In the genomic region with DNA sequence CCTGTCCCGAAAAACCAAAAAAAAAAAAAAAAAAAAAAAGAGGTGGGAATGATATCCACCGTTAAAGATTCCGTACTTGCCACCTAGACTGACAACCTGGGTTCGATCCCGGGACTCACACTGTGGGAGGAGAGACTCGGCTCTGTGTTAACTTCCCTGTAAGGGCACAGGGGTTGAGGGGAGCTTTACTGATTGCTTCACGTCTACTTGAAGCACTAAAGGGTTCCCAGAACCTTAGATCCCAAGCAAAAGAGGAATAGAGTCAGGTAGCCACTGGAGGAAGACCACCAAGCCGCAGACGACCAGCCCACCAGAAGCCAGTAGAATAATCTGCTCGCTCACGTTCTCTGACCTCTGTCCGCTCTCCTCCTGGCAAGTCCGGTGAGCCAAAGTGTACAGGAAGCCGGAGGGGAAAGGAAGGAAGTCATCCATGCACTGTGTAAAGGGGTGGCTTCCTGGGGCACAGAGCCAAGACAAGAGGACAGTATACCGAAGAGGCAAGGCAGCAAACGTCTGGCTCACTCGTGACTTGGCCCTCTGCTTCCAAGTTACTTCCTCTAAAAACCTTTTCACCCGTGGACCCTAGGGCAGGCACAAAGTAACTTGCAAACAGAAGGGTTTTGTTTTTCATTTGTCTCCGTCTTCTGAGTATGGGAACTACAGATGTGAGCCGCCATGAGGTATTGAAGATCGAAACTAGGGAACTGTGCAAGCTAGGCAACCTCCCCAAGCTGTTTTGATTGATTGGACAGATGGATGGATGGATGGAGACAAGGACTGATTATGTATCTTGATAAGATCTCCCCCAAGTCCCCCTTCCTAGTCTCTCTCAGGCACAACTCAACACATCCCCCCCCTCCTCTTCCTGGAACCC, we compare ENCODE assay signal across 10 mouse cellular contexts. TPM values are rescaled to one million over a fixed set of nuclear protein-coding genes. Genes with fewer than 3 reads are reported as not detected.
A peak's percentile ranks its signal among the peaks of the same experiment; 100 is the strongest.
DNase-seq lines count a peak whose midpoint lies in the region; ATAC-seq and TF ChIP-seq lines count a peak whose summit lies in the region.
"Had no signal": no experiment of that assay in that cellular context is flagged by ENCODE, and none has a peak within 500 bp of the region (broad histone marks: within the 10 kb centered on the region; RNA-seq: fewer than 3 reads in every experiment).

No protein-coding gene starts in this region.

- no peaks in the 10 kb centered on the region for H3K9me3 ChIP-seq in liver, embryonic 16.5 days (replicated peaks; ENCODE audit: control insufficient read depth, low read length)
- H3K9me3 ChIP-seq in stomach, postnatal 0 days (ENCODE audit: control insufficient read depth, low read length): no peaks in the 10 kb centered on the region
- H3K9me3 ChIP-seq: embryonic facial prominence, embryonic 12.5 days; limb, embryonic 15.5 days had no signal

- H3K9ac ChIP-seq in liver, embryonic 16.5 days (ENCODE audit: low read depth, low read length): no peak overlapping the region
- no peak overlapping the region for H3K9ac ChIP-seq in stomach, postnatal 0 days (ENCODE audit: low read length)
- H3K9ac ChIP-seq: embryonic facial prominence, embryonic 12.5 days; limb, embryonic 15.5 days had no signal

- intact Hi-C loops in heart, postnatal 25 days (cut with DNase I): loop anchor here (2.0 kb wide), 1 partner anchor 20 kb away; no protein-coding TSS in a partner anchor

- H3K4me2 ChIP-seq in liver, embryonic 16.5 days (ENCODE audit: low read depth, low read length): no peak overlapping the region; the same call in 1 of the 2 replicates
- no peak overlapping the region for H3K4me2 ChIP-seq in stomach, postnatal 0 days (replicated peaks; ENCODE audit: low read depth)
- H3K4me2 ChIP-seq: embryonic facial prominence, embryonic 12.5 days; limb, embryonic 15.5 days had no signal

- no peak overlapping the region for H3K27ac ChIP-seq in spleen, adult 2 months (ENCODE audit: insufficient read depth, low read length)
- H3K27ac ChIP-seq in liver, embryonic 16.5 days (ENCODE audit: low read length): no peak overlapping the region
- H3K27ac ChIP-seq in stomach, postnatal 0 days (replicated peaks): no peak overlapping the region
- H3K27ac ChIP-seq: embryonic facial prominence, embryonic 12.5 days; limb, embryonic 15.5 days had no signal

- no peak for TF ChIP-seq CTCF in spleen, adult 2 months (IDR thresholded peaks at IDR 0.05; ENCODE audit: extremely low read depth, insufficient read depth, insufficient read length, insufficient replicate concordance)
- TF ChIP-seq CTCF in stomach, postnatal 0 days (IDR thresholded peaks at IDR 0.05; ENCODE audit: low read depth): no peak

- ATAC-seq in liver, embryonic 16.5 days (ENCODE audit: low read depth): peak; percentile 38; the same call in 1 of the 2 replicates
- peak; percentile 51; the same call in 1 of the 2 replicates for ATAC-seq in stomach, postnatal 0 days (ENCODE audit: low FRiP score, low TSS enrichment)

- peak overlapping the region; percentile 3; the same call in 1 of the 2 replicates for H3K4me3 ChIP-seq in spleen, adult 2 months (ENCODE audit: extremely low read depth, insufficient read depth, insufficient read length)
- no peak overlapping the region for H3K4me3 ChIP-seq in liver, embryonic 16.5 days (ENCODE audit: low read depth, low read length)
- no peak overlapping the region for H3K4me3 ChIP-seq in stomach, postnatal 0 days (ENCODE audit: low read depth, low read length)
- H3K4me3 ChIP-seq: embryonic facial prominence, embryonic 12.5 days; limb, embryonic 15.5 days had no signal

- no peaks in the 10 kb centered on the region for H3K27me3 ChIP-seq in spleen, adult 2 months (ENCODE audit: control insufficient read depth, insufficient read depth, low read length)
- no peaks in the 10 kb centered on the region for H3K27me3 ChIP-seq in liver, embryonic 16.5 days (ENCODE audit: control insufficient read depth, insufficient read depth, low read depth, low read length)
- no peaks in the 10 kb centered on the region for H3K27me3 ChIP-seq in stomach, postnatal 0 days (ENCODE audit: control insufficient read depth, insufficient read depth, low read length)
- H3K27me3 ChIP-seq: embryonic facial prominence, embryonic 12.5 days; limb, embryonic 15.5 days had no signal

- TF ChIP-seq EP300 in stomach, postnatal 0 days (optimal IDR thresholded peaks at IDR 0.05): no peak

- H3K36me3 ChIP-seq in spleen, adult 2 months (ENCODE audit: control insufficient read depth, insufficient read depth, low read length): no peaks in the 10 kb centered on the region
- no peaks in the 10 kb centered on the region for H3K36me3 ChIP-seq in liver, embryonic 16.5 days (ENCODE audit: control insufficient read depth, insufficient read depth)
- H3K36me3 ChIP-seq in stomach, postnatal 0 days (ENCODE audit: control insufficient read depth, insufficient read depth, low read length): no peaks in the 10 kb centered on the region
- H3K36me3 ChIP-seq: embryonic facial prominence, embryonic 12.5 days; limb, embryonic 15.5 days had no signal

- no peak for TF ChIP-seq POLR2A in spleen, adult 2 months (IDR thresholded peaks at IDR 0.05; ENCODE audit: low read depth, low read length)

- no peaks in the 10 kb centered on the region for H3K4me1 ChIP-seq in spleen, adult 2 months (ENCODE audit: control insufficient read depth, insufficient read depth, insufficient read length)
- no peaks in the 10 kb centered on the region for H3K4me1 ChIP-seq in liver, embryonic 16.5 days (ENCODE audit: control insufficient read depth, low read depth, low read length)
- H3K4me1 ChIP-seq in stomach, postnatal 0 days (replicated peaks; ENCODE audit: control insufficient read depth, insufficient read depth): no peaks in the 10 kb centered on the region
- H3K4me1 ChIP-seq: embryonic facial prominence, embryonic 12.5 days; limb, embryonic 15.5 days had no signal

- no peak for DNase-seq in spleen, adult 2 months (ENCODE audit: low read depth in 1 of 2, low spot score in 2 of 2)
- no peak for DNase-seq in spleen, adult 12 weeks (ENCODE audit: low spot score)
- DNase-seq in heart, postnatal 25 days (ENCODE audit: low spot score): peak; percentile 39
- DNase-seq in stomach, postnatal 0 days (ENCODE audit: low spot score): no peak
- DNase-seq in retina, postnatal 1 day: no peak
- DNase-seq in right cerebral cortex, postnatal 14 days: no peak
- no peak for DNase-seq in urinary bladder, postnatal 10 days (ENCODE audit: low spot score)

- WGBS in spleen, adult 2 months: 20% methylated on average over 21 of the region's 21 CpGs
- WGBS in liver, embryonic 16.5 days (ENCODE audit: insufficient replicate concordance): 28% methylated on average over 21 of the region's 21 CpGs
- WGBS in stomach, postnatal 0 days: 71% methylated on average over 20 of the region's 21 CpGs

RNA-seq across cellular contexts. Expression of a gene that starts 28.0 kb away (rescaled TPM):
- 10.8 and 14.7 TPM in 2 replicates for polyA plus RNA-seq in spleen, adult 2 months (2012; rRNA removed)
- 10 to 100 TPM; 55.3 to 59.1 TPM for total RNA-seq in heart, postnatal 25 days (2021)
- 6.6 and 7.8 TPM in 2 replicates for polyA plus RNA-seq in liver, embryonic 16.5 days (2015; fragmentation: Nextera tagmentation; extraction: Ambion mirVana)
- polyA plus RNA-seq in stomach, postnatal 0 days (2015; fragmentation: Nextera tagmentation; extraction: Ambion mirVana): 12.1 and 12.7 TPM in 2 replicates

RNA-seq across cellular contexts. Expression of a gene that starts 37.5 kb away (rescaled TPM):
- polyA plus RNA-seq in spleen, adult 2 months (2012; rRNA removed): 1.4 TPM in 2 replicates
- total RNA-seq in heart, postnatal 25 days (2021): 1 to 10 TPM; 5.5 TPM
- 0.78 and 0.80 TPM in 2 replicates for polyA plus RNA-seq in liver, embryonic 16.5 days (2015; fragmentation: Nextera tagmentation; extraction: Ambion mirVana)
- polyA plus RNA-seq in stomach, postnatal 0 days (2015; fragmentation: Nextera tagmentation; extraction: Ambion mirVana): 17.1 and 18.2 TPM in 2 replicates

RNA-seq across cellular contexts. Expression of a gene that starts 44.5 kb away (rescaled TPM):
- polyA plus RNA-seq in spleen, adult 2 months (2012; rRNA removed): 9.2 and 12.3 TPM in 2 replicates
- total RNA-seq in heart, postnatal 25 days (2021): 10 to 100 TPM in 1 of 2 experiments, 1 to 10 TPM in 1; 9.1 to 10.3 TPM
- 6.4 and 8.2 TPM in 2 replicates for polyA plus RNA-seq in liver, embryonic 16.5 days (2015; fragmentation: Nextera tagmentation; extraction: Ambion mirVana)
- polyA plus RNA-seq in stomach, postnatal 0 days (2015; fragmentation: Nextera tagmentation; extraction: Ambion mirVana): 17.7 and 20.7 TPM in 2 replicates
